8 mouse cellular contexts compared by ENCODE assay signal in genomic region chr15:102355134-102355870, GRCm38 (mm10). TPM values are rescaled to one million over a fixed set of nuclear protein-coding genes. Genes with fewer than 3 reads are reported as not detected.
DNase-seq lines count a peak whose midpoint lies in the region; ATAC-seq lines count a peak whose summit lies in the region.

No protein-coding gene starts in this region.

- peak overlapping the region; percentile 91 for H3K4me2 ChIP-seq in embryonic facial prominence, embryonic 13.5 days
- peak overlapping the region; percentile 97 for H3K4me2 ChIP-seq in heart, embryonic 13.5 days
- H3K4me2 ChIP-seq in kidney, embryonic 15.5 days = peak overlapping the region; percentile 79
- H3K4me2 ChIP-seq in lung, embryonic 15.5 days = peak overlapping the region; percentile 97

- H3K9me3 ChIP-seq in embryonic facial prominence, embryonic 13.5 days = no peaks in the 10 kb centered on the region
- no peaks in the 10 kb centered on the region for H3K9me3 ChIP-seq in heart, embryonic 13.5 days
- no peaks in the 10 kb centered on the region for H3K9me3 ChIP-seq in kidney, embryonic 15.5 days (replicated peaks)
- H3K9me3 ChIP-seq in lung, embryonic 15.5 days = no peaks in the 10 kb centered on the region

- DNase-seq in B cell, adult 2 months = peak; percentile 32 to 37
- DNase-seq in ES-CJ7 (ENCODE audit: low read depth, low spot score) = peak; percentile 54
- peak; percentile 67 for DNase-seq in ovary, postnatal 10 days (ENCODE audit: low spot score)
- no peak for DNase-seq in c-Kit-positive CD71-positive TER-119-positive erythroid progenitor cells, embryonic 14.5 days (ENCODE audit: low spot score)

- peak overlapping the region; percentile 54 for H3K4me3 ChIP-seq in embryonic facial prominence, embryonic 13.5 days
- peak overlapping the region; percentile 59 for H3K4me3 ChIP-seq in heart, embryonic 13.5 days
- peak overlapping the region; percentile 47 for H3K4me3 ChIP-seq in kidney, embryonic 15.5 days (replicated peaks)
- peak overlapping the region; percentile 54 for H3K4me3 ChIP-seq in lung, embryonic 15.5 days

- peak overlapping the region; percentile 82 for H3K9ac ChIP-seq in embryonic facial prominence, embryonic 13.5 days
- peak overlapping the region; percentile 81 for H3K9ac ChIP-seq in heart, embryonic 13.5 days
- peak overlapping the region; percentile 58 for H3K9ac ChIP-seq in kidney, embryonic 15.5 days
- peak overlapping the region; percentile 78 for H3K9ac ChIP-seq in lung, embryonic 15.5 days

- peaks cover 33% of the 10 kb centered on the region for H3K27me3 ChIP-seq in embryonic facial prominence, embryonic 13.5 days
- H3K27me3 ChIP-seq in heart, embryonic 13.5 days (replicated peaks) = peaks cover 55% of the 10 kb centered on the region
- H3K27me3 ChIP-seq in kidney, embryonic 15.5 days = peaks cover 30% of the 10 kb centered on the region
- peaks cover 26% of the 10 kb centered on the region for H3K27me3 ChIP-seq in lung, embryonic 15.5 days

- H3K27ac ChIP-seq in embryonic facial prominence, embryonic 13.5 days = peak overlapping the region; percentile 93
- H3K27ac ChIP-seq in heart, embryonic 13.5 days (replicated peaks) = peak overlapping the region; percentile 86
- H3K27ac ChIP-seq in kidney, embryonic 15.5 days = peak overlapping the region; percentile 92
- H3K27ac ChIP-seq in lung, embryonic 15.5 days = peak overlapping the region; percentile 93

- H3K36me3 ChIP-seq in embryonic facial prominence, embryonic 13.5 days = no peaks in the 10 kb centered on the region
- H3K36me3 ChIP-seq in heart, embryonic 13.5 days = no peaks in the 10 kb centered on the region
- no peaks in the 10 kb centered on the region for H3K36me3 ChIP-seq in kidney, embryonic 15.5 days
- H3K36me3 ChIP-seq in lung, embryonic 15.5 days = no peaks in the 10 kb centered on the region

- H3K4me1 ChIP-seq in embryonic facial prominence, embryonic 13.5 days = peaks cover 51% of the 10 kb centered on the region
- peaks cover 43% of the 10 kb centered on the region for H3K4me1 ChIP-seq in heart, embryonic 13.5 days
- peaks cover 45% of the 10 kb centered on the region for H3K4me1 ChIP-seq in kidney, embryonic 15.5 days
- peaks cover 44% of the 10 kb centered on the region for H3K4me1 ChIP-seq in lung, embryonic 15.5 days

- under 1% methylated on average over 49 of the region's 49 CpGs for WGBS in embryonic facial prominence, embryonic 13.5 days
- under 1% methylated on average over 49 of the region's 49 CpGs for WGBS in heart, embryonic 13.5 days
- under 1% methylated on average over 47 of the region's 49 CpGs for WGBS in kidney, embryonic 15.5 days
- WGBS in lung, embryonic 15.5 days = under 1% methylated on average over 49 of the region's 49 CpGs

- ATAC-seq in embryonic facial prominence, embryonic 13.5 days (ENCODE audit: insufficient number of reproducible peaks, insufficient read depth, low FRiP score, low TSS enrichment, low read depth) = peak; percentile 77
- ATAC-seq in heart, embryonic 13.5 days (ENCODE audit: extremely low read depth, insufficient number of reproducible peaks, low FRiP score, low TSS enrichment) = peak; percentile 39; the same call in 1 of the 2 replicates
- peak; percentile 63 for ATAC-seq in kidney, embryonic 15.5 days (replicated peaks; ENCODE audit: low FRiP score)
- peak; percentile 63 for ATAC-seq in lung, embryonic 15.5 days (ENCODE audit: borderline replicate concordance, extremely low read depth, low FRiP score, low TSS enrichment)

RNA-seq across cellular contexts. Expression of gene Aaas, which starts 4.7 kb away (rescaled TPM):
- polyA plus RNA-seq in embryonic facial prominence, embryonic 13.5 days (2015; fragmentation: Nextera tagmentation; extraction: Ambion mirVana) = 72.9 and 80.6 TPM in 2 replicates
- 54.0 and 58.1 TPM in 2 replicates for polyA plus RNA-seq in heart, embryonic 13.5 days (2015; fragmentation: Nextera tagmentation; extraction: Ambion mirVana)
- polyA plus RNA-seq in kidney, embryonic 15.5 days (2015; fragmentation: Nextera tagmentation; extraction: Ambion mirVana) = 83.2 and 83.7 TPM in 2 replicates
- 91.1 and 92.0 TPM in 2 replicates for polyA plus RNA-seq in lung, embryonic 15.5 days (2015; fragmentation: Nextera tagmentation; extraction: Ambion mirVana)

RNA-seq across cellular contexts. Expression of gene Sp7, which starts 11.7 kb away (rescaled TPM):
- polyA plus RNA-seq in embryonic facial prominence, embryonic 13.5 days (2015; fragmentation: Nextera tagmentation; extraction: Ambion mirVana) = 24.1 and 32.7 TPM in 2 replicates
- 0.16 and 0.19 TPM in 2 replicates for polyA plus RNA-seq in heart, embryonic 13.5 days (2015; fragmentation: Nextera tagmentation; extraction: Ambion mirVana)
- polyA plus RNA-seq in kidney, embryonic 15.5 days (2015; fragmentation: Nextera tagmentation; extraction: Ambion mirVana) = 1.3 and 5.9 TPM in 2 replicates
- polyA plus RNA-seq in lung, embryonic 15.5 days (2015; fragmentation: Nextera tagmentation; extraction: Ambion mirVana) = 0.48 and 0.55 TPM in 2 replicates

RNA-seq across cellular contexts. Expression of gene Myg1, which starts 23.8 kb away (rescaled TPM):
- 109 TPM in 2 replicates for polyA plus RNA-seq in embryonic facial prominence, embryonic 13.5 days (2015; fragmentation: Nextera tagmentation; extraction: Ambion mirVana)
- polyA plus RNA-seq in heart, embryonic 13.5 days (2015; fragmentation: Nextera tagmentation; extraction: Ambion mirVana) = 60.0 and 65.0 TPM in 2 replicates
- 106 and 122 TPM in 2 replicates for polyA plus RNA-seq in kidney, embryonic 15.5 days (2015; fragmentation: Nextera tagmentation; extraction: Ambion mirVana)
- polyA plus RNA-seq in lung, embryonic 15.5 days (2015; fragmentation: Nextera tagmentation; extraction: Ambion mirVana) = 100 and 106 TPM in 2 replicates

RNA-seq across cellular contexts. Expression of gene Pfdn5, which starts 29.4 kb away (rescaled TPM):
- polyA plus RNA-seq in embryonic facial prominence, embryonic 13.5 days (2015; fragmentation: Nextera tagmentation; extraction: Ambion mirVana) = 458 and 502 TPM in 2 replicates
- 310 and 347 TPM in 2 replicates for polyA plus RNA-seq in heart, embryonic 13.5 days (2015; fragmentation: Nextera tagmentation; extraction: Ambion mirVana)
- polyA plus RNA-seq in kidney, embryonic 15.5 days (2015; fragmentation: Nextera tagmentation; extraction: Ambion mirVana) = 382 and 393 TPM in 2 replicates
- 368 and 401 TPM in 2 replicates for polyA plus RNA-seq in lung, embryonic 15.5 days (2015; fragmentation: Nextera tagmentation; extraction: Ambion mirVana)

RNA-seq across cellular contexts. Expression of gene Sp1, which starts 50.6 kb away (rescaled TPM):
- polyA plus RNA-seq in embryonic facial prominence, embryonic 13.5 days (2015; fragmentation: Nextera tagmentation; extraction: Ambion mirVana) = 12.3 and 14.1 TPM in 2 replicates
- 4.3 and 4.6 TPM in 2 replicates for polyA plus RNA-seq in heart, embryonic 13.5 days (2015; fragmentation: Nextera tagmentation; extraction: Ambion mirVana)
- polyA plus RNA-seq in kidney, embryonic 15.5 days (2015; fragmentation: Nextera tagmentation; extraction: Ambion mirVana) = 10.8 and 11.1 TPM in 2 replicates
- 10.6 TPM in 2 replicates for polyA plus RNA-seq in lung, embryonic 15.5 days (2015; fragmentation: Nextera tagmentation; extraction: Ambion mirVana)
